Mouse (Mus musculus): ENCODE data around the gene Rufy4. TPM values are rescaled to one million over a fixed set of nuclear protein-coding genes. Genes with fewer than 3 reads are reported as not detected.
A peak's percentile ranks its signal among the peaks of the same experiment; 100 is the strongest.

Rufy4 gene
- polyA plus RNA-seq, 1 experiment = not detected

DNA sequence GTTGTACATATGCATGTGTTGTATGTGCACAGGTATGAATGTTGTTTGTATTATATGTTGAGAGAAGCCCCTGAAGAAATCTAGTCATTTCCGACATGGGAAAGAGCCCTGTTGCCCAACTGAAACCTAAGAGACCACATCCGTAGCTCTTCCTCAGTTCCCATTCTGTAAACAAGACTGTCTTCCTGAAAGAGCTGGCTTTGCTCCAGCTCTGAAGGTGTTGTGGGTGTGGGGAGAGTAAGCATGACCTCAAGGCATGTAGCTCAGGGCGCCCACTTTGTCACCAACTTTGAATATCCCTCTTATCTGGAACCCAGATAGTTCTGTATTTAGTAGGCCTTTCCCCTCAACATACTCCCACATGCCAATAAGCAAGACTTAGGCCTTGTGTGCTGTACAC lies 53.3 kb downstream of the Rufy4 start:
- no peak overlapping the region for H3K27ac ChIP-seq (ENCODE audit: insufficient read depth, low read depth, low read length)
- TF ChIP-seq POLR2A (IDR thresholded peaks at IDR 0.05; ENCODE audit: insufficient read depth, low read depth, low read length) (no peak), CTCF (IDR thresholded peaks at IDR 0.05; ENCODE audit: insufficient read depth, low read depth, low read length) (no peak)
- no peak overlapping the region for H3K4me3 ChIP-seq (ENCODE audit: insufficient read depth, low read depth, low read length)
- 91% methylated on average over 3 of the region's 3 CpGs for WGBS
- H3K4me1 ChIP-seq (ENCODE audit: control insufficient read depth, insufficient read depth, low read length) = no peaks in the 10 kb centered on the region

DNA sequence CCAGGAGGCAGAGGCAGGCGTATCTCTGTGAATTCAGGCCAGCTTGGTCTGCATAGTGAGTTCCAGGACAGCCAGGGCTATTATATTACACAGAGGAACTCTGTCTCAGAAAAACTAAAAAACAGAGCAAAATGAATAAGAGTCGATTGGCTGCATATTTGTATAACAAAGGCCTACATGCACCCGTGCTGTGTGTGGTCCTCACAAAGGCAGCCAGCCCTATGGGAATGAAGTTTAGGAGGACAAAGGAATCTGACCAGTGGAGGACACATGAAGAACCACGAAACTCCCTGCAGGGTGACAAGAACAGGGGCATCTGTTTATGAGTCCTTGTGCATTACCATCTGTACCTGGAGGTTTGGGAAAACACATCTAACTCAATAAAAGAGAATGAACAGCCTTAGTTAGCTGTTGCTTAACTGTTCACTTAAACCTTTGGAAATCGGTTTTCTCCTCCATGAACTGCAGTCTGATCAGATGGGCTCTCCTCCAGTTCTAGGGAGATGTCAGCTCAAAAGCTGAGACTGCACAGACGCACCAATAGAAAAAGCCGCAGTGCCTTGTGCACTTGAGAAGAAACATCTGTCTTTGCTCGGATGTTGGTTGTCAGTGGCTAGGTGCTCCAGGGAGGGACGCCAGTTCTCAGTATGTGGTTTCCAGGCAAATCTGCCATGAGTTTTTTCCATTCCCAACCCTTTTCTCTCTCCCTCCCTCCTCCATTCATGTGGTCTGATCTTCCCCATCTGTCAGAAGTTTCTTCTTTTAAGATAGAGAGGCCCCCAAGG lies 54.5 kb downstream of the Rufy4 start:
- Histone ChIP-seq H3K27ac (ENCODE audit: insufficient read depth, low read depth, low read length) (no peak overlapping the region), H3K4me3 (ENCODE audit: insufficient read depth, low read depth, low read length) (no peak overlapping the region), H3K4me1 (ENCODE audit: control insufficient read depth, insufficient read depth, low read length) (no peaks in the 10 kb centered on the region)
- WGBS = 81% methylated on average over 9 of the region's 9 CpGs
- TF ChIP-seq POLR2A (IDR thresholded peaks at IDR 0.05; ENCODE audit: insufficient read depth, low read depth, low read length) (no peak), CTCF (IDR thresholded peaks at IDR 0.05; ENCODE audit: insufficient read depth, low read depth, low read length) (no peak)

DNA sequence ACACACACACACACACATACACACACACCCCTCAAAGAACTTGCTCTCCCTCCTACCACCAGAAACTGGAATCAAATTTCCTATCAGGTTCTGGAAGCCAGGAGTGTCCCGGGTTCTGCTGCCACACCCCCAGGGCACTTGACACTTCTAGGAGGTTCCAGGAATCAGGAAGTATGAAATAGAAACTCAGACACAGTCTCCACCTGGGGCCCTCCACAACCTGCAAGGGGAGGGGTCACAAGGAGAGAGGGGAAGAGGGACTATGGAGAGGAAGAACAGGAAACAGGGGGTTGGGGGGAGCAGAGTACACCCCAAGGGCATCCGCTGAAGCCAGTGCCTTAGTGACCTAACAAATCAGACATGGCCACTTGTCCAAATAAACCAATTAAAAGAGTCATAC lies 56.1 kb downstream of the Rufy4 start:
- Histone ChIP-seq H3K4me3 (ENCODE audit: insufficient read depth, low read depth, low read length) (no peak overlapping the region), H3K4me1 (ENCODE audit: control insufficient read depth, insufficient read depth, low read length) (no peaks in the 10 kb centered on the region), H3K27ac (ENCODE audit: insufficient read depth, low read depth, low read length) (no peak overlapping the region)
- WGBS = 85% methylated on average over 2 of the region's 2 CpGs
- no peak for TF ChIP-seq CTCF (IDR thresholded peaks at IDR 0.05; ENCODE audit: insufficient read depth, low read depth, low read length)
- TF ChIP-seq POLR2A (IDR thresholded peaks at IDR 0.05; ENCODE audit: insufficient read depth, low read depth, low read length) = no peak

DNA sequence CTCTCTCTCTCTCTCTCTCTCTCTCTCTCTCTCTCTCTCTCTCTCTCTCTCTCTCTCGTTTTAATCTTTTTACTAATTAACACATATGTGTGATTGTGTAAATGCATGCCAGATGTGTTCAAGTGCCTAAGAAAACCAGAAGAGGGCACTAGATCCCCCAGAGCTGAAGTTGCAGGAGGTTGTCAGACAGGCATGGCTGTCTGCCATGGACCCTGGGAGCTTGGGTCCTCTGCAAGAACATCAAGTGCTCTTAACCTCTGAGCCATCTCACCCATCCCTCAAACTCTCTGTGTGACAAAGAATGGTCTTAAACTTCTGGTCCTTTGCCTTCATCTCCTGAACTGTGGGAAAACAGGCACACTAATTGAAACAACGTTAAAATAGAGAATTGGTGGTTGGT lies 57.7 kb downstream of the Rufy4 start:
- no peak overlapping the region for H3K4me3 ChIP-seq (ENCODE audit: insufficient read depth, low read depth, low read length)
- H3K27ac ChIP-seq (ENCODE audit: insufficient read depth, low read depth, low read length) = no peak overlapping the region
- 47% methylated on average over 2 of the region's 2 CpGs for WGBS
- no peaks in the 10 kb centered on the region for H3K4me1 ChIP-seq (ENCODE audit: control insufficient read depth, insufficient read depth, low read length)
- TF ChIP-seq CTCF (IDR thresholded peaks at IDR 0.05; ENCODE audit: insufficient read depth, low read depth, low read length) (no peak), POLR2A (IDR thresholded peaks at IDR 0.05; ENCODE audit: insufficient read depth, low read depth, low read length) (no peak)

DNA sequence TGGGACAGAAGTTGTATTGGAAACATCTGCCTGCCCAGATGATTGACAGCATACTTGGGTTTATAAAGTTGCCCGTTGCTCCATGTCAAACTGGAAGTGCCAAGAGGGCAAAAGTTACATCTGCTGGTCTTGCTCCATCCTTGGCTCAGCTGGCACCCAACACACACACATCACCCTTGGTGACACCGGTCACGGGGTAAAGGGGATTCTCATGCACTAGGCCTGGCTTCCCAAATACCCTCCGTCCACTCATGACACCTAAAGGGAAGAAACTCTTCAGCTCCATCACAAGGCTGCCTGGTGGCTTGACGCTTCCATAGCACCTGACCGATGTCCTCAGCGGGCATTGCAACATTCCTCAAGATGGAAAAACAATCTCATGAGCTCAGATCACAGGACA lies 65.1 kb downstream of the Rufy4 start:
- no peak overlapping the region for H3K4me3 ChIP-seq (ENCODE audit: insufficient read depth, low read depth, low read length)
- no peaks in the 10 kb centered on the region for H3K4me1 ChIP-seq (ENCODE audit: control insufficient read depth, insufficient read depth, low read length)
- no peak overlapping the region for H3K27ac ChIP-seq (ENCODE audit: insufficient read depth, low read depth, low read length)
- 93% methylated on average over 7 of the region's 7 CpGs for WGBS
- TF ChIP-seq POLR2A (IDR thresholded peaks at IDR 0.05; ENCODE audit: insufficient read depth, low read depth, low read length) = no peak

DNA sequence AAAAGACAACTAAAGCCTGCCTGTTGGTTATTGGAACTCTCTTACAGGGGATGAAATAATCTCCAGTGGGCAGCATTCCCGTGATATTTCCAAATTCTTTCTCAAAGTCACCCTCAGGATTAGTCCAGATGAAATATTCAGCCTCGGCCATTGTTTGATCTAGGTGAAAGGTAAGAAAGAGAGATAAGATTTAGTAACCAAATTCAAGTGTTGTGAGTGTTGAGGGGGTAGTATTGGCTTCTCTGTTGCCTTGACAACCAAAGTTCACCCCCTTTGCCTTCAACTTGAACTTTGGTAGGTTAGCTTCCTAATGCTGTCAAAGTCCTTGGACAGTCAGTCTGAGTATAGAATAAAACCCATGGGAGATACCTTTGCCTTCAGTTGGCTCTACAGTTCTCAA lies 67.4 kb downstream of the Rufy4 start:
- 81% methylated on average over 2 of the region's 2 CpGs for WGBS
- TF ChIP-seq POLR2A (IDR thresholded peaks at IDR 0.05; ENCODE audit: insufficient read depth, low read depth, low read length) (no peak), CTCF (IDR thresholded peaks at IDR 0.05; ENCODE audit: insufficient read depth, low read depth, low read length) (no peak)
- Histone ChIP-seq H3K4me3 (ENCODE audit: insufficient read depth, low read depth, low read length) (no peak overlapping the region), H3K27ac (ENCODE audit: insufficient read depth, low read depth, low read length) (no peak overlapping the region), H3K4me1 (ENCODE audit: control insufficient read depth, insufficient read depth, low read length) (no peaks in the 10 kb centered on the region)

DNA sequence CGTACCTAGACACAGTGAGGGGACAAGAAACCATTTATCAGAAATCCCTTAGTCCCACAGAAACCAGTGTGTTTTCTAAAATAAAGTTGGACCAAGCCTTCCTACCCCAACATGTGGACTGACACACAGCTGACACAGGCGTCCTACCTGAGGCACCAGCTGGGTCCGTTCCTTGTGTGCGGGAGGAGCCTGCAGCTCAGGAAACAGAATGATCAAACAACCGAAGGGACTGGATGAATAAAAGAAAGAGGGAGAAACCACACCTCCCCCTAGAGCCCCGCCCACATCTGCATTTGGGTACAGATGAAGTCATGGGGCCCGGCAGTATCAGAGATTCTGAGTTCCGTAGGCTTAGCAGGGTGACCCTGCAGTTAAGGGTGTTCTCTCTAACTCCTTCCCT lies 69.1 kb downstream of the Rufy4 start, which contains the start of gene Cxcr1:
TSS of gene Cxcr1 (minus strand) at position 187 of the 400 bp plus-strand sequence.
- Histone ChIP-seq H3K27ac (ENCODE audit: insufficient read depth, low read depth, low read length) (no peak within 1 kb of the TSS), H3K4me1 (ENCODE audit: control insufficient read depth, insufficient read depth, low read length) (no peaks in the 10 kb centered on the region), H3K4me3 (ENCODE audit: insufficient read depth, low read depth, low read length) (no peak within 1 kb of the TSS)
- 79% methylated on average over 8 of the region's 8 CpGs for WGBS
- TF ChIP-seq CTCF (IDR thresholded peaks at IDR 0.05; ENCODE audit: insufficient read depth, low read depth, low read length) (no peak), POLR2A (IDR thresholded peaks at IDR 0.05; ENCODE audit: insufficient read depth, low read depth, low read length) (no peak)

DNA sequence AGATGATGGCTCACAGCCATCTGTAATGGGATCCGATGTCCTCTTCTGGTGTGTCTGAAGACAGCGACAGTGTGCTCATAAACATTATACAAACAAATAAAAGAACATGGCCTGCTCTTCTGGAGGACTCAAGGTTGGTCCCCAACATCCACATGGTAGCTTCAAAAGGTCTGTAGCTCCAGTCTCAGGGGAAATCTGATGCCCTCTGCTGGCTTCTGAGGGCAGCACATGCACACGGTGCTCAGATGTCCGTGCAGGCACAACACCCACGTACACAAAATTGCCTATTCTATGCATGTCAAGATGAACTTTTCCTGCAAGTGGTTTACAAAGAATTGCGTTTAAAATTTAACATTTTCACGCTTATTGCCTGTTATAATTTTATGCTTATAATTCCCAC lies 70.6 kb downstream of the Rufy4 start:
- WGBS = 45% methylated on average over 7 of the region's 7 CpGs
- H3K4me1 ChIP-seq (ENCODE audit: control insufficient read depth, insufficient read depth, low read length) = no peaks in the 10 kb centered on the region
- TF ChIP-seq CTCF (IDR thresholded peaks at IDR 0.05; ENCODE audit: insufficient read depth, low read depth, low read length) (peak; percentile 18; the same call in 1 of the 2 replicates), POLR2A (IDR thresholded peaks at IDR 0.05; ENCODE audit: insufficient read depth, low read depth, low read length) (no peak)
- no peak overlapping the region for H3K4me3 ChIP-seq (ENCODE audit: insufficient read depth, low read depth, low read length)
- H3K27ac ChIP-seq (ENCODE audit: insufficient read depth, low read depth, low read length) = no peak overlapping the region

DNA sequence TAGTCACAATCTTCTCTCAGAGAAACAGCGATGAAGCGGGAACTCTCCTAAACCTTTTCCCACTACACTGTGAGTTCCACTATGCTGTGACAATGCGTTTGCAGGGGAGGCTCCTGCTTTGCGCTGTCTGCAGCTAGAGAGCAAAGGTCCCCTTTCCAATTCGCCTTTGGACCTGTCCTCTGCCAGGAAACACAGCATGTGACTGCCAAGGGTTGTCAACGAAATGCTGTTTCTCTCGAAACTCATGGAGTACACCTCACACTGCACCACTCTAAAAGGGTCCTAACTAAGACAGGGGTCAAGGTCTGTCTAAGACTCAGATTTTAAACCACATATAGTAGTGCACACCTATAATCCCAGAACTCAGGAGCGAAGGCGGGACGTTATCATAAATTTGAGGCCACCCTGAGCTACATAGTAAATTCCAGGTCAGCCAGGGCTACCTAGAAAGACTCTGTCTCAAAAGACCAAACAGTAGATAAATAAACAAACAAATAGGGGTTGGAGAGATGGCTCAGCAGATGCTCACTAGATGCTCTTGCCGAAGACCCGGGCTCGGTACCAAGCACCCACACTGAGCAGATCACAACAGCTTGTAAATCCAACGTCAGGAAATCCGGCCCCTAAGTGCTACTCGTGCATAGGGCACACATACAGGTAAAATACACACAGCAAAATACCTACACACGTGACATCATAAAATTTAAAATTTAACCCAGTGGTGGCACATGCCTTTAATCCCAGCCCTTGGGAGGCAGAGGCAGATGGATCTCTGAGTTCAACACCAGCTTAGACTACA lies 71.5 kb downstream of the Rufy4 start:
- H3K27ac ChIP-seq (ENCODE audit: insufficient read depth, low read depth, low read length) = no peak overlapping the region
- WGBS = 85% methylated on average over 17 of the region's 17 CpGs

More for the DNA sequence above, 71.5 kb downstream of the Rufy4 start:
- no peaks in the 10 kb centered on the region for H3K4me1 ChIP-seq (ENCODE audit: control insufficient read depth, insufficient read depth, low read length)
- no peak overlapping the region for H3K4me3 ChIP-seq (ENCODE audit: insufficient read depth, low read depth, low read length)
- TF ChIP-seq CTCF (IDR thresholded peaks at IDR 0.05; ENCODE audit: insufficient read depth, low read depth, low read length) (no peak), POLR2A (IDR thresholded peaks at IDR 0.05; ENCODE audit: insufficient read depth, low read depth, low read length) (no peak)

Other genes starting within 250 kb of the Rufy4 start
- gene Tns1, start 1.1 kb upstream of the Rufy4 start, polyA plus RNA-seq (2012; ENCODE audit: insufficient read depth, insufficient read length, low replicate concordance, missing spikeins) = not detected in 2 replicates
- gene Cxcr2, start 28.4 kb downstream of the Rufy4 start, polyA plus RNA-seq (2012; ENCODE audit: insufficient read depth, insufficient read length, low replicate concordance, missing spikeins) = not detected in 2 replicates
- not detected in 2 replicates for gene Cxcr1, start 69.1 kb downstream of the Rufy4 start, polyA plus RNA-seq (2012; ENCODE audit: insufficient read depth, insufficient read length, low replicate concordance, missing spikeins)
- not detected in 2 replicates for gene Arpc2, start 110.5 kb downstream of the Rufy4 start, polyA plus RNA-seq (2012; ENCODE audit: insufficient read depth, insufficient read length, low replicate concordance, missing spikeins)
- not detected in 2 replicates for gene Gpbar1, start 153.0 kb downstream of the Rufy4 start, polyA plus RNA-seq (2012; ENCODE audit: insufficient read depth, insufficient read length, low replicate concordance, missing spikeins)
- gene Aamp, start 159.2 kb downstream of the Rufy4 start, polyA plus RNA-seq (2012; ENCODE audit: insufficient read depth, insufficient read length, low replicate concordance, missing spikeins) = not detected in 2 replicates
- gene Pnkd, start 159.4 kb downstream of the Rufy4 start, polyA plus RNA-seq (2012; ENCODE audit: insufficient read depth, insufficient read length, low replicate concordance, missing spikeins) = not detected in 2 replicates
- 36.6 TPM in 1 of 2 replicates, not detected in the other for gene Tmbim1, start 180.1 kb downstream of the Rufy4 start, polyA plus RNA-seq (2012; ENCODE audit: insufficient read depth, insufficient read length, low replicate concordance, missing spikeins)
- gene Catip, start 236.6 kb downstream of the Rufy4 start, polyA plus RNA-seq (2012; ENCODE audit: insufficient read depth, insufficient read length, low replicate concordance, missing spikeins) = not detected in 2 replicates
- not detected in 2 replicates for gene Slc11a1, start 249.7 kb downstream of the Rufy4 start, polyA plus RNA-seq (2012; ENCODE audit: insufficient read depth, insufficient read length, low replicate concordance, missing spikeins)

Measured in olfactory bulb, adult 2 months (tissue).